Mouse (Mus musculus) forebrain, embryonic 16.5 days (tissue): ENCODE results near the gene Slc15a1. TPM values are rescaled to one million over a fixed set of nuclear protein-coding genes. Genes with fewer than 3 reads are reported as not detected.

ENCODE experiments used
- ATAC-seq: fragments of 200-750 bp; cut with Nextera tagmentation; 2 replicates; pipeline ENCODE4 v1.8.0; 2017; ENCODE audit warnings: mild to moderate bottlenecking, moderate library complexity
- H3K27ac ChIP-seq: fragments of 300-500 bp; sonication (generic); 2 replicates; pipeline ENCODE4 v1.5.1; 2014; ENCODE audit warnings: low read length, control low read depth
- H3K27me3 ChIP-seq: fragments of 300-500 bp; sonication (generic); replicated peaks from 2 replicates; pipeline ENCODE4 v1.6.1; 2014; ENCODE audit warnings: low read length; ENCODE audit not compliant: control insufficient read depth, insufficient read depth
- H3K36me3 ChIP-seq: fragments of 300-500 bp; sonication (generic); 2 replicates; pipeline ENCODE4 v1.6.1; 2014; ENCODE audit not compliant: control insufficient read depth, insufficient read depth
- H3K4me1 ChIP-seq: fragments of 300-500 bp; sonication (generic); replicated peaks from 2 replicates; pipeline ENCODE4 v1.6.1; 2014; ENCODE audit warnings: low read length; ENCODE audit not compliant: control insufficient read depth, insufficient read depth
- H3K4me2 ChIP-seq: fragments of 300-500 bp; sonication (generic); 2 replicates; pipeline ENCODE4 v1.6.1; 2014; ENCODE audit warnings: mild to moderate bottlenecking, low read length, control low read depth
- H3K4me3 ChIP-seq: fragments of 300-500 bp; sonication (generic); replicated peaks from 2 replicates; pipeline ENCODE4 v1.5.1; 2014; ENCODE audit warnings: mild to moderate bottlenecking, low read length, control low read depth
- H3K9ac ChIP-seq: fragments of 300-500 bp; sonication (generic); replicated peaks from 2 replicates; pipeline ENCODE4 v1.6.1; 2014; ENCODE audit warnings: low read depth, low read length, control low read depth
- H3K9me3 ChIP-seq: fragments of 300-500 bp; sonication (generic); 2 replicates; pipeline ENCODE4 v1.6.1; 2016; ENCODE audit warnings: low read length; ENCODE audit not compliant: control insufficient read depth
- WGBS: fragments of 180-500 bp; shearing (Covaris S2); extraction: QIAGEN DNeasy Blood & Tissue Kit; methylation state at CpG from one replicate; pipeline ENCODE4 v1.1.7; 2014; 5-methylcytosine and 5-hydroxymethylcytosine counted together
- polyA plus RNA-seq: library from polyadenylated mRNA; unstranded; fragments of >200 nt; fragmentation: Nextera tagmentation; extraction: Ambion mirVana; gene quantifications from 2 replicates; pipeline ENCODE4 v1.2.1, GENCODE M21; 2015

The Slc15a1 gene
- polyA plus RNA-seq, 1 experiment from 2014 or later: not detected

DNA sequence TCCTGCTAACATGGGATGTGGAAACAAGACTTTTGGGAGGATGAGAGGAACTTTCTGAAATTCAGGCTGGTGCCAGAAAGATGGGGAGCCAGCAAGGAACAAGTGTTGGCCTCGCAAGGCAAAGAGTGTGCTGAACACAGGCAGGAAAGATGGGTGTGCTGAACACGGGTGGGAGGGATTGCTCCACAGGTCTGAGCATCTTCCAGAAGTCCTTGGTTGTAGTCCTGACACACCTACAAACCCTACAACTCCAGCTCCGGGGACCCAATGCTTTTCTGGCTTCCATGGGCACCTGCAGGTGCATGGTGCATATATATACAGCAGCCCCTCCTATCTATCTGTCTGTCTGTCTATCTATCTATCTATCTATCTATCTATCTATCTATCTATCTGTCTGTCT is 44.1 kb downstream of the Slc15a1 start:
- WGBS: 90% methylated on average over 3 of the region's 3 CpGs
- H3K9ac ChIP-seq: no peak overlapping the region

DNA sequence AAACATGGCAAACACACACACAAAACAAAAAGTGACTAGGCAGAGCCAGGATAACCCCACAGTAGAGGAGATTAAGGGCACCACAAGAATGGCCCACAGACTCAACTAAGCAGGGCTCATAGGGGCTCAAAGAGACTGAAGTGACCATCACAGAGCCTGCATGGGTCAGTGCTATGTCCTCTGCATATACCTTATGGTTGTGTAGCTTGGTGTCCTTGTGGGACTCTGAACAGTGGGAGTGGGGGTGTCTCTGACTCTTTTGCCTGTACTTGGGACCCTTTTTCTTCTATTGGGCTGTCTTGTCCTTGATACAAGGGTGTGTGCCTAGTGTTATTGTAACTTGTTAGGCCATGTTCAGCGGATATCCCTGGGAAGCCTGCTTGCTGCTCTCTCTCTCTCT is 46.5 kb downstream of the Slc15a1 start:
- H3K9me3 ChIP-seq: peaks cover 6% of the 10 kb centered on the region; the same call in 1 of the 2 replicates
- H3K27me3 ChIP-seq: no peaks in the 10 kb centered on the region
- no peak overlapping the region for H3K27ac ChIP-seq
- H3K4me1 ChIP-seq: no peaks in the 10 kb centered on the region
- no peaks in the 10 kb centered on the region for H3K36me3 ChIP-seq
- no peak for ATAC-seq
- WGBS: 93% methylated on average over 1 of the region's 1 CpGs
- H3K9ac ChIP-seq: no peak overlapping the region
- no peak overlapping the region for H3K4me3 ChIP-seq
- H3K4me2 ChIP-seq: no peak overlapping the region

More for the DNA sequence above, 44.1 kb downstream of the Slc15a1 start:
- Histone ChIP-seq H3K9me3 (0 out of 2 replicates have a peak, but pooled peaks cover 3% of the 10 kb centered on the region), H3K27me3 (no peaks in the 10 kb centered on the region), H3K36me3 (no peaks in the 10 kb centered on the region), H3K27ac (no peak overlapping the region), H3K4me3 (no peak overlapping the region), H3K4me2 (no peak overlapping the region), H3K4me1 (no peaks in the 10 kb centered on the region)
- no peak for ATAC-seq

DNA sequence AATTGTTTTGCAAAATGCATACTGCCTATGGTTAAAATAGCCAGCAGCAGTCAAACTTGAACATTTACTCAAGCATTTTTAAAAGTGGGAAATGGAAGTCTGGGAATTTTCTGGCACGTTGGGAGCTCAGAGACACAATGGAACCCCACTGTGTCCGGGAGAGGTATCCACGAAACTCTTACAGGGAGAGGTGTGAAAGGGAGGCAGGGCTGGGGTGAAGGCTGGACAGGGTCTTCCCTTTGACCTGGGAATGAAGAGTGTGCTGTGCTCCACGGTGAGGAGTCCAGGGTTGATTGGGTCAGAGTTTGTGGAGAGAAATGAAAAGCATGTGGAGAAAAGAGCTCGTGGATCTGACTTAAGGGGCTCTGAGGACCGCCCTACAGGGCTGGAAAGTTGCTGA is 47.5 kb downstream of the Slc15a1 start:
- H3K4me1 ChIP-seq: no peaks in the 10 kb centered on the region
- WGBS: 70% methylated on average over 6 of the region's 6 CpGs
- H3K27me3 ChIP-seq: no peaks in the 10 kb centered on the region
- ATAC-seq: no peak
- no peaks in the 10 kb centered on the region for H3K36me3 ChIP-seq
- H3K4me2 ChIP-seq: no peak overlapping the region
- H3K27ac ChIP-seq: no peak overlapping the region
- H3K9ac ChIP-seq: no peak overlapping the region
- H3K9me3 ChIP-seq: peaks cover 6% of the 10 kb centered on the region; the same call in 1 of the 2 replicates
- H3K4me3 ChIP-seq: no peak overlapping the region

DNA sequence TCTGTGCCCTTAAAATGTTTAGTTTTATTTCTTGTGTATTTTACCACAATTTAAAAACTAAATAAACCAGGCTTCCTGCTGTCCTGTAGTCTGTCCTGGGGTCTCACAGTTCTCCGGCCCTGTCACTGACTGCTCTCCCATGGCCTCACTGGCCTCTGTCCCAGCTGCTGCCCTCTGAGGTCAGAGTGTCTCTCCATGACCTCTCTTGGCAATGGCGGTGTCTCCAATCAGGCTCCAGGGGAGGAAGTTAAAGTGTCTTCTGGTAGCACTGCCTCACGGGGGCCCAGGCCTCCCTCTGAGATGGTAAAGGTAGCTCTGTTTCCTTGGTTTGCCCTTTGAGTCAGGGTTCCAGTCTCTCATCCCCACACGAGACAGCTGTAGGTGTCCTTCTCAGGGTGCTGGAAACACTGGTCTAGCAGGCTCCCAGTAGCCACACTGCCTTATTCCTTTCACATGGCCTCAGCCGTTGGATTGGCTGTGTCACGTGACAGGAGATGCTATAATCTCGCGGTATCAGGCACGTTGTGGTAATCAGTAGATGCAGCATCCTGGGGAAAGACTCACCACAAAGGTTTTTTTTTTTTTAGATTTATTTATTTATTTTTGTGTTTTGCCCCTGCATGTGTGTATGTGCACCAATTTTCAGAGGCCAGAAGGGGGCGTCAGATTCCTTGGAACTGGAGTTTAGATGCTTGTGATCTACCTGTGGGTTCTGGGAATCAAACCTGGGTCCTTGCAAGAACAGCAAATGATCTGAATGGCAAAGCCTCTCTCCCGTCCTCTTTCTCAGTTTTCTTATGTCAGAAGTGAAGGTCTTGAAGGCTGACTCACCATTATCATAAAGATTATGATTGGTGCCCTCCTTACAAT is 48.4 kb downstream of the Slc15a1 start:
- H3K27me3 ChIP-seq: no peaks in the 10 kb centered on the region
- H3K4me3 ChIP-seq: no peak overlapping the region
- peaks cover 6% of the 10 kb centered on the region; the same call in 1 of the 2 replicates for H3K9me3 ChIP-seq
- H3K4me1 ChIP-seq: no peaks in the 10 kb centered on the region
- H3K4me2 ChIP-seq: no peak overlapping the region
- ATAC-seq: no peak
- H3K36me3 ChIP-seq: no peaks in the 10 kb centered on the region
- 86% methylated on average over 11 of the region's 11 CpGs for WGBS
- no peak overlapping the region for H3K9ac ChIP-seq
- H3K27ac ChIP-seq: no peak overlapping the region

DNA sequence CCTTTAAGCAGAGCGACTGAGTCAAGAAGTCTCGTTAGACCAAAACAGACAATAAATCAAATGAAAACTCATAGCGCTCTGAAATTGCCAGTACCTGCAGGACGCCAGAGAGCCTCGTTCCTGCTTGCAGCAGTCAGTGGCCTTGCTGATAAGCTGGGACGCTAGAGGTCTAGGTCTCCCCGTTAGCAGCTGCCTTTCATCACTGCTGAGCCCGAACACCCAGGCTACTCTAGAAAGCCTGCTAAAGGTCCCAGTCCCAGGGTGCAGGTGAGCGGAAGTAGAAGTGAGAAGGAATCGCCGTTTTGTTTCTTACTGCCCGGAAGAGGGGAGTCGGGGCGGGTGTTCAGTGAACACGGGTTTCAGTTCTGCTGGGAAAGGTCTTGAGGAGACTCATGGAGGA is 49.1 kb downstream of the Slc15a1 start:
- Histone ChIP-seq H3K27me3 (no peaks in the 10 kb centered on the region), H3K9me3 (peaks cover 6% of the 10 kb centered on the region; the same call in 1 of the 2 replicates), H3K9ac (no peak overlapping the region), H3K36me3 (no peaks in the 10 kb centered on the region), H3K4me3 (no peak overlapping the region), H3K27ac (no peak overlapping the region), H3K4me1 (no peaks in the 10 kb centered on the region), H3K4me2 (no peak overlapping the region)
- ATAC-seq: no peak
- WGBS: 86% methylated on average over 15 of the region's 15 CpGs

DNA sequence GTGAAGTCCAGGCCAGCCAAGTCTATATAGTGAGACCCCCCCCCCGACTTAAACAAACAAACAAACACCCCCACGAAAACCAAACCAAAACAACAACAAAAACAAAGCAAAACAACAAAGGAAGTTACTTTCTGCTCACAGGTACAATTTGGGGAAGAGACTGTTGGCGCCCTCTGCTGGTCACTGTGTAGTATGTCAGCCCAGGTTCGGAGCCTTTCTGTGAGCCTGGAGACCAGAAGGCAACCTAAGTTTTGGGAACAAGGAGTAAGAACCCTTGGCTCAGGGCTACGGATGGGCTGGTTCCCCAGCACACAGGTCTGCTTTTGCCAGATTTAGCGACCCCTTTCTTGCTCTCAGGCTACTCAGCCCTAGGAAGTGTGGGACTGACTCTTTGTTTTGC is 49.5 kb downstream of the Slc15a1 start:
- Histone ChIP-seq H3K9ac (no peak overlapping the region), H3K27me3 (no peaks in the 10 kb centered on the region), H3K4me3 (no peak overlapping the region), H3K36me3 (no peaks in the 10 kb centered on the region), H3K9me3 (peaks cover 6% of the 10 kb centered on the region; the same call in 1 of the 2 replicates), H3K27ac (no peak overlapping the region), H3K4me1 (no peaks in the 10 kb centered on the region), H3K4me2 (no peak overlapping the region)
- 7% methylated on average over 6 of the region's 6 CpGs for WGBS
- ATAC-seq: no peak

DNA sequence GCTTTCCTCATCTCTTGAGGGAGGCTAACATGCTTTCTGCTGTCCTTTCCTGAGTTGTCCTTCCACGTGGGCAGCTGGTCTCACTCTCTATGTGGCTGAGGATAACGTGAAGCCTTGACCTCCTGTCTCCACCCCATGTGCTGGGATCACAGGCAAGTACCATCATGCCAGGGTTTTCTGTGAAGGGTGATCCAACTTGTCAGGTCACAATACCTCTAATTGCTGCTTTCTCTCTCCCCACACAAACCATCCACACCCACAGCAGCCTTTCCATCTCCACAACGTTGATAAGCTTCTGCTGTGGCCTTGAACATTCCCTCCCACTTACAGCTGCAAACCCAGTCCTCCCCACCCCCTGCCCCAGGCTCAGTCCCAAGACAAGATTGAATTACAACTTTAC is 51.9 kb downstream of the Slc15a1 start:
- WGBS: 72% methylated on average over 3 of the region's 3 CpGs
- H3K9ac ChIP-seq: no peak overlapping the region
- ATAC-seq: no peak

DNA sequence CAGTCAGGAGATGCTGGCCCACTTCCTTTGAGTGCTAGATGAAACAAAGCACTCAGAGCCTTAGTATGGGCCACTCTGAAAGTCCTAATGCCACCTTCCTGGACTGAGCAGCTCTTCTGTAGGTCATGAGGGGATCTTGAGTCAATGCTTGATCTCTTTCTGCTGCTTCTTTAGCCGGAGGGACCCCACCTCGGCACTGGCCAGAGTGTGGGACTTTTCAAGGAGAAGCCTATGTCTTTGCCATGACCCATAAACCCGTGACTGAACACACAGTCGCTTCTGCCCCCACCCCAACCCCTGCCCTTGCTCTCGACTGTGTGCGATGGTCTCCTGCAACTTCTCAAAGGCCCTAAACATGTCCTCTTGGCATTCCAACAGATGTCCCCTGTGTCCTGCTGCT is 52.8 kb downstream of the Slc15a1 start:
- 93% methylated on average over 6 of the region's 6 CpGs for WGBS
- Histone ChIP-seq H3K36me3 (no peaks in the 10 kb centered on the region), H3K27ac (no peak overlapping the region), H3K4me3 (no peak overlapping the region), H3K4me1 (no peaks in the 10 kb centered on the region), H3K9ac (no peak overlapping the region), H3K27me3 (no peaks in the 10 kb centered on the region), H3K4me2 (no peak overlapping the region), H3K9me3 (peaks cover 4% of the 10 kb centered on the region; the same call in 1 of the 2 replicates)
- ATAC-seq: no peak

More for the DNA sequence above, 51.9 kb downstream of the Slc15a1 start:
- Histone ChIP-seq H3K4me1 (no peaks in the 10 kb centered on the region), H3K27ac (no peak overlapping the region), H3K4me2 (no peak overlapping the region), H3K27me3 (no peaks in the 10 kb centered on the region), H3K36me3 (no peaks in the 10 kb centered on the region), H3K9me3 (peaks cover 4% of the 10 kb centered on the region; the same call in 1 of the 2 replicates), H3K4me3 (no peak overlapping the region)

DNA sequence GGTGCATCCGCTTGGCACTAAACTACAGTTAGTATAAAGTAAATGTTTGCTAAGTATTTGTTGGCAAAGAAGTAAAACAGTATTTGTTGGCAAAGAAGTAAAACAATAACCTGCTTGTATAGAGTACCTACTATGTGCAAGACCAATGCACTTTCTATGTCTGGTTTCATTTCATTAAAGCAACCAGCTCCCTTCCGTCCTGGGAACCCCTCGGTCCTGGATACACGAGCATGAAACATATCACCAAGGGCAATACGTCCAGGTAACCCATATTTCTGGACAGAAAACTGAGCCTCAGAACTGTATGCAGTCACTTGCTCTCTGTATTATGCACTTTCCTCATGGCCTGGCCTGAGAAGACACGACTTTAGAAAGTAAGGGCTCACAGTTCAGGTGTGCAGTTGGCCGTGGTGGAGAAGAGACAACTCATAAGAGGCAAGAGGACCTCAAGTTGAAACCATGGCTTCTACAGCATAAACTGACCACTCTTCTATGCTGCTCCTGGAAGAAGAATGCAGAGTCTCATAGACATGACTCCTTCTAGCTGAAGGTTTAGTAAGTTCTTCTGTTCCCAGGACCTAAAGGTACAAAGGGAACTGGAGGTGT is 53.5 kb downstream of the Slc15a1 start:
- Histone ChIP-seq H3K4me3 (no peak overlapping the region), H3K27ac (no peak overlapping the region), H3K36me3 (no peaks in the 10 kb centered on the region), H3K4me1 (no peaks in the 10 kb centered on the region), H3K4me2 (no peak overlapping the region), H3K9ac (no peak overlapping the region), H3K27me3 (no peaks in the 10 kb centered on the region), H3K9me3 (peaks cover 4% of the 10 kb centered on the region; the same call in 1 of the 2 replicates)
- no peak for ATAC-seq
- WGBS: 66% methylated on average over 7 of the region's 7 CpGs
